Mouse (Mus musculus): ENCODE data around the gene Gm10471. TPM values are rescaled to one million over a fixed set of nuclear protein-coding genes. Genes with fewer than 3 reads are reported as not detected.
"Not testable (repeated sequence)": the region's sequence is repeated elsewhere in the genome, so short reads cannot be mapped to it uniquely, and the experiment has no call there.

Gene Gm10471
- polyA plus RNA-seq (2012; rRNA removed): not detected in 2 replicates

- not testable (repeated sequence) for H3K36me3 ChIP-seq (ENCODE audit: control insufficient read depth, insufficient read depth, low read length)
Observed at GRCm38 (mm10) chr5:26089191-26089590, at the start of gene Gm10471. Gm10471 (minus strand) TSS chr5:26089291.

GRCm38 (mm10) chr5:26121321-26121720, 32.2 kb upstream of the Gm10471 start, which contains the start of gene Gm10220:
Gm10220 (minus strand) TSS chr5:26121421.
- not testable (repeated sequence) for H3K27ac ChIP-seq (ENCODE audit: insufficient read depth, low read depth, low read length); H3K4me1 ChIP-seq (ENCODE audit: control insufficient read depth, insufficient read depth, low read length); H3K27me3 ChIP-seq (replicated peaks; ENCODE audit: control insufficient read depth, insufficient read depth, low read length); DNase-seq; H3K4me3 ChIP-seq (ENCODE audit: insufficient read depth, low read depth, low read length); H3K36me3 ChIP-seq (ENCODE audit: control insufficient read depth, insufficient read depth, low read length)
- WGBS: no CpG with 5 or more reads among the region's 3 CpGs

More at GRCm38 (mm10) chr5:26089191-26089590, at the start of gene Gm10471:
- 67% methylated on average over 1 of the region's 1 CpGs for WGBS
- H3K4me3 ChIP-seq (ENCODE audit: insufficient read depth, low read depth, low read length); H3K27me3 ChIP-seq (replicated peaks; ENCODE audit: control insufficient read depth, insufficient read depth, low read length); H3K4me1 ChIP-seq (ENCODE audit: control insufficient read depth, insufficient read depth, low read length); H3K27ac ChIP-seq (ENCODE audit: insufficient read depth, low read depth, low read length); DNase-seq: not testable (repeated sequence)

GRCm38 (mm10) chr5:26105262-26105661, 16.2 kb upstream of the Gm10471 start, which contains the start of gene 5031410I06Rik:
5031410I06Rik (minus strand) TSS chr5:26105362.
- not testable (repeated sequence) for DNase-seq; H3K36me3 ChIP-seq (ENCODE audit: control insufficient read depth, insufficient read depth, low read length); H3K27me3 ChIP-seq (replicated peaks; ENCODE audit: control insufficient read depth, insufficient read depth, low read length); H3K4me3 ChIP-seq (ENCODE audit: insufficient read depth, low read depth, low read length); H3K27ac ChIP-seq (ENCODE audit: insufficient read depth, low read depth, low read length); H3K4me1 ChIP-seq (ENCODE audit: control insufficient read depth, insufficient read depth, low read length)
- WGBS: no CpG with 5 or more reads among the region's 3 CpGs

GRCm38 (mm10) chr5:26079023-26079422, 10.1 kb downstream of the Gm10471 start:
- not testable (repeated sequence) for H3K27ac ChIP-seq (ENCODE audit: insufficient read depth, low read depth, low read length); H3K4me1 ChIP-seq (ENCODE audit: control insufficient read depth, insufficient read depth, low read length); H3K4me3 ChIP-seq (ENCODE audit: insufficient read depth, low read depth, low read length); H3K36me3 ChIP-seq (ENCODE audit: control insufficient read depth, insufficient read depth, low read length); DNase-seq; H3K27me3 ChIP-seq (replicated peaks; ENCODE audit: control insufficient read depth, insufficient read depth, low read length)

GRCm38 (mm10) chr5:26070716-26071115, 18.4 kb downstream of the Gm10471 start:
- no peaks in the 10 kb centered on the region for H3K36me3 ChIP-seq (ENCODE audit: control insufficient read depth, insufficient read depth, low read length)
- no peak overlapping the region for H3K4me3 ChIP-seq (ENCODE audit: insufficient read depth, low read depth, low read length)
- no peak for TF ChIP-seq CTCF (conservative IDR thresholded peaks at IDR 0.05; ENCODE audit: insufficient read depth, insufficient read length, low read depth, low read length)
- TF ChIP-seq POLR2A (IDR thresholded peaks at IDR 0.05; ENCODE audit: low read depth, low read length): no peak
- WGBS: 91% methylated on average over 24 of the region's 24 CpGs
- H3K27ac ChIP-seq (ENCODE audit: insufficient read depth, low read depth, low read length): no peak overlapping the region
- no peaks in the 10 kb centered on the region for H3K4me1 ChIP-seq (ENCODE audit: control insufficient read depth, insufficient read depth, low read length)
- no peaks in the 10 kb centered on the region for H3K27me3 ChIP-seq (replicated peaks; ENCODE audit: control insufficient read depth, insufficient read depth, low read length)
- DNase-seq: no peak

GRCm38 (mm10) chr5:26058481-26058880, 30.6 kb downstream of the Gm10471 start, which contains the start of gene Gm7347:
Gm7347 (minus strand) TSS chr5:26058581.
- not testable (repeated sequence) for DNase-seq; H3K4me3 ChIP-seq (ENCODE audit: insufficient read depth, low read depth, low read length); H3K36me3 ChIP-seq (ENCODE audit: control insufficient read depth, insufficient read depth, low read length); H3K27ac ChIP-seq (ENCODE audit: insufficient read depth, low read depth, low read length); H3K27me3 ChIP-seq (replicated peaks; ENCODE audit: control insufficient read depth, insufficient read depth, low read length); H3K4me1 ChIP-seq (ENCODE audit: control insufficient read depth, insufficient read depth, low read length)
- no CpG with 5 or more reads among the region's 2 CpGs for WGBS

- DNase-seq; H3K27me3 ChIP-seq (replicated peaks; ENCODE audit: control insufficient read depth, insufficient read depth, low read length); H3K4me1 ChIP-seq (ENCODE audit: control insufficient read depth, insufficient read depth, low read length); H3K27ac ChIP-seq (ENCODE audit: insufficient read depth, low read depth, low read length); H3K36me3 ChIP-seq (ENCODE audit: control insufficient read depth, insufficient read depth, low read length); H3K4me3 ChIP-seq (ENCODE audit: insufficient read depth, low read depth, low read length): not testable (repeated sequence)
- 80% methylated on average over 2 of the region's 2 CpGs for WGBS
Observed at GRCm38 (mm10) chr5:26039458-26039857, 49.6 kb downstream of the Gm10471 start, which contains the start of gene Speer4a. Speer4a (minus strand) TSS chr5:26039558.

Other genes with a start within 250 kb of the Gm10471 start
- not detected in 2 replicates for gene Gm21663, start 146.9 kb downstream of the Gm10471 start, polyA plus RNA-seq (2012; rRNA removed)
- gene Gm21671, start 134.9 kb downstream of the Gm10471 start, polyA plus RNA-seq (2012; rRNA removed): not detected in 2 replicates
- gene Gm21680, start 116.6 kb downstream of the Gm10471 start, polyA plus RNA-seq (2012; rRNA removed): not detected in 2 replicates
- gene Gm21698, start 100.6 kb downstream of the Gm10471 start, polyA plus RNA-seq (2012; rRNA removed): not detected in 2 replicates
- gene Gm1979, start 84.5 kb downstream of the Gm10471 start, polyA plus RNA-seq (2012; rRNA removed): not detected in 2 replicates
- not detected in 2 replicates for gene Gm5862, start 66.4 kb downstream of the Gm10471 start, polyA plus RNA-seq (2012; rRNA removed)
- not detected in 2 replicates for gene Speer4a, start 49.7 kb downstream of the Gm10471 start, polyA plus RNA-seq (2012; rRNA removed)
- not detected in 2 replicates for gene Gm7347, start 30.7 kb downstream of the Gm10471 start, polyA plus RNA-seq (2012; rRNA removed)
- gene 5031410I06Rik, start 16.1 kb upstream of the Gm10471 start, polyA plus RNA-seq (2012; rRNA removed): not detected in 2 replicates
- not detected in 2 replicates for gene Gm10220, start 32.1 kb upstream of the Gm10471 start, polyA plus RNA-seq (2012; rRNA removed)
- not detected in 2 replicates for gene Gm7361, start 168.4 kb upstream of the Gm10471 start, polyA plus RNA-seq (2012; rRNA removed)

Data from kidney, adult 2 months (tissue).